Mouse (Mus musculus): ENCODE measurements around the gene Ccl17.

- TF ChIP-seq POLR2A (IDR thresholded peaks at IDR 0.05; ENCODE audit: borderline replicate concordance, low read depth, low read length) (no peak), CTCF (IDR thresholded peaks at IDR 0.05; ENCODE audit: low read depth, low read length) (no peak)
Measured at GRCm38 (mm10) chr8:94774601-94775000, 35.7 kb upstream of the Ccl17 start.
